Mouse (Mus musculus) neural tube, embryonic 15.5 days (tissue): ENCODE data around the gene Rai14. TPM values are rescaled to one million over a fixed set of nuclear protein-coding genes. Genes with fewer than 3 reads are reported as not detected.

Experiments
- ATAC-seq: fragments of 200-750 bp; cut with Nextera tagmentation; 2 replicates; pipeline ENCODE4 v1.8.0; 2017; ENCODE audit warnings: mild to moderate bottlenecking, moderate TSS enrichment, moderate library complexity; ENCODE audit not compliant: low FRiP score
- H3K27ac ChIP-seq: fragments of 300-500 bp; sonication (generic); replicated peaks from 2 replicates; pipeline ENCODE4 v1.5.1; 2015; ENCODE audit warnings: mild to moderate bottlenecking, inconsistent platforms
- H3K27me3 ChIP-seq: fragments of 300-500 bp; sonication (generic); replicated peaks from 2 replicates; pipeline ENCODE4 v1.6.1; 2015; ENCODE audit warnings: inconsistent platforms
- H3K36me3 ChIP-seq: fragments of 300-500 bp; sonication (generic); 2 replicates; pipeline ENCODE4 v1.6.1; 2015; ENCODE audit warnings: inconsistent platforms
- H3K4me1 ChIP-seq: fragments of 300-500 bp; sonication (generic); 2 replicates; pipeline ENCODE4 v1.6.1; 2015; ENCODE audit warnings: inconsistent platforms
- H3K4me2 ChIP-seq: fragments of 300-500 bp; sonication (generic); 2 replicates; pipeline ENCODE4 v1.6.1; 2015; ENCODE audit warnings: inconsistent platforms, mild to moderate bottlenecking, moderate library complexity
- H3K4me3 ChIP-seq: fragments of 300-500 bp; sonication (generic); replicated peaks from 2 replicates; pipeline ENCODE4 v1.5.1; 2015; ENCODE audit warnings: mild to moderate bottlenecking, inconsistent platforms
- H3K9ac ChIP-seq: fragments of 300-500 bp; sonication (generic); replicated peaks from 2 replicates; pipeline ENCODE4 v1.6.1; 2015; ENCODE audit warnings: mild to moderate bottlenecking, inconsistent platforms
- H3K9me3 ChIP-seq: fragments of 300-500 bp; sonication (generic); replicated peaks from 2 replicates; pipeline ENCODE4 v1.6.1; 2016; ENCODE audit warnings: inconsistent platforms
- WGBS: fragments of 180-500 bp; shearing (Covaris S2); methylation state at CpG from one replicate; pipeline ENCODE4 v1.1.7; 2015; ENCODE audit warnings: mixed read lengths; 5-methylcytosine and 5-hydroxymethylcytosine counted together
- polyA plus RNA-seq: library from polyadenylated mRNA; unstranded; fragments of >200 nt; fragmentation: Nextera tagmentation; extraction: Ambion mirVana; gene quantifications from 2 replicates; pipeline ENCODE4 v1.2.1, GENCODE M21; 2015

Rai14 gene
- polyA plus RNA-seq, 1 experiment from 2014 or later: 10.2 TPM

GRCm38 (mm10) chr15:10643224-10643623 is 71.2 kb downstream of the Rai14 start:
- Histone ChIP-seq H3K9me3 (no peaks in the 10 kb centered on the region), H3K9ac (no peak overlapping the region)

GRCm38 (mm10) chr15:10642419-10642818 is 72.0 kb downstream of the Rai14 start:
- no peak overlapping the region for H3K4me2 ChIP-seq
- no peaks in the 10 kb centered on the region for H3K27me3 ChIP-seq
- WGBS: 17% methylated on average over 5 of the region's 5 CpGs
- no peak for ATAC-seq
- no peak overlapping the region for H3K4me3 ChIP-seq
- no peak overlapping the region for H3K27ac ChIP-seq
- H3K36me3 ChIP-seq: no peaks in the 10 kb centered on the region
- no peaks in the 10 kb centered on the region for H3K9me3 ChIP-seq
- no peak overlapping the region for H3K9ac ChIP-seq
- peaks cover 11% of the 10 kb centered on the region; the same call in 1 of the 2 replicates for H3K4me1 ChIP-seq

More at GRCm38 (mm10) chr15:10643224-10643623, 71.2 kb downstream of the Rai14 start:
- no peak overlapping the region for H3K4me2 ChIP-seq
- H3K27ac ChIP-seq: no peak overlapping the region
- no peak overlapping the region for H3K4me3 ChIP-seq
- H3K4me1 ChIP-seq: peaks cover 15% of the 10 kb centered on the region; the same call in 1 of the 2 replicates
- no peaks in the 10 kb centered on the region for H3K27me3 ChIP-seq
- H3K36me3 ChIP-seq: no peaks in the 10 kb centered on the region
- ATAC-seq: no peak
- WGBS: 43% methylated on average over 4 of the region's 4 CpGs

GRCm38 (mm10) chr15:10640721-10641120 is 73.7 kb downstream of the Rai14 start:
- WGBS: 89% methylated on average over 3 of the region's 3 CpGs
- H3K9ac ChIP-seq: no peak overlapping the region
- H3K4me3 ChIP-seq: no peak overlapping the region
- H3K4me1 ChIP-seq: peaks cover 14% of the 10 kb centered on the region
- H3K4me2 ChIP-seq: no peak overlapping the region
- H3K27ac ChIP-seq: no peak overlapping the region
- H3K36me3 ChIP-seq: no peaks in the 10 kb centered on the region
- no peak for ATAC-seq
- H3K27me3 ChIP-seq: no peaks in the 10 kb centered on the region
- H3K9me3 ChIP-seq: no peaks in the 10 kb centered on the region

GRCm38 (mm10) chr15:10637251-10637793 is 77.1 kb downstream of the Rai14 start:
- no peaks in the 10 kb centered on the region for H3K9me3 ChIP-seq
- H3K4me2 ChIP-seq: no peak overlapping the region
- H3K4me3 ChIP-seq: no peak overlapping the region
- H3K4me1 ChIP-seq: peaks cover 16% of the 10 kb centered on the region
- no peaks in the 10 kb centered on the region for H3K36me3 ChIP-seq
- H3K9ac ChIP-seq: no peak overlapping the region
- no peak for ATAC-seq
- no peaks in the 10 kb centered on the region for H3K27me3 ChIP-seq
- WGBS: 76% methylated on average over 6 of the region's 6 CpGs
- H3K27ac ChIP-seq: no peak overlapping the region

GRCm38 (mm10) chr15:10636844-10637243 is 77.6 kb downstream of the Rai14 start:
- H3K27me3 ChIP-seq: no peaks in the 10 kb centered on the region
- no peak overlapping the region for H3K4me3 ChIP-seq
- no peak overlapping the region for H3K4me2 ChIP-seq
- no peak overlapping the region for H3K9ac ChIP-seq
- H3K4me1 ChIP-seq: peaks cover 16% of the 10 kb centered on the region
- no peaks in the 10 kb centered on the region for H3K9me3 ChIP-seq
- no peaks in the 10 kb centered on the region for H3K36me3 ChIP-seq
- 75% methylated on average over 3 of the region's 3 CpGs for WGBS
- H3K27ac ChIP-seq: no peak overlapping the region
- ATAC-seq: no peak

GRCm38 (mm10) chr15:10635121-10635520 is 79.3 kb downstream of the Rai14 start:
- ATAC-seq: 0 out of 2 replicates have a peak, but pooled peaks have one; percentile 35
- no peaks in the 10 kb centered on the region for H3K36me3 ChIP-seq
- no peak overlapping the region for H3K9ac ChIP-seq
- 33% methylated on average over 10 of the region's 10 CpGs for WGBS
- H3K27ac ChIP-seq: peak overlapping the region; percentile 23; the same call in 1 of the 2 replicates
- H3K9me3 ChIP-seq: no peaks in the 10 kb centered on the region
- no peaks in the 10 kb centered on the region for H3K27me3 ChIP-seq
- H3K4me2 ChIP-seq: no peak overlapping the region
- no peak overlapping the region for H3K4me3 ChIP-seq
- H3K4me1 ChIP-seq: peaks cover 16% of the 10 kb centered on the region

- Histone ChIP-seq H3K27ac (no peak overlapping the region), H3K9ac (no peak overlapping the region), H3K9me3 (no peaks in the 10 kb centered on the region), H3K4me1 (peaks cover 16% of the 10 kb centered on the region), H3K36me3 (no peaks in the 10 kb centered on the region), H3K4me2 (no peak overlapping the region), H3K4me3 (no peak overlapping the region), H3K27me3 (no peaks in the 10 kb centered on the region)
- 66% methylated on average over 6 of the region's 6 CpGs for WGBS
- ATAC-seq: no peak
Observed at GRCm38 (mm10) chr15:10634176-10634575, 80.2 kb downstream of the Rai14 start.

- 87% methylated on average over 4 of the region's 4 CpGs for WGBS
- Histone ChIP-seq H3K4me3 (no peak overlapping the region), H3K9me3 (no peaks in the 10 kb centered on the region), H3K4me1 (peaks cover 16% of the 10 kb centered on the region), H3K9ac (no peak overlapping the region), H3K36me3 (no peaks in the 10 kb centered on the region), H3K4me2 (no peak overlapping the region), H3K27ac (no peak overlapping the region), H3K27me3 (no peaks in the 10 kb centered on the region)
- no peak for ATAC-seq
Observed at GRCm38 (mm10) chr15:10633381-10633780, 81.0 kb downstream of the Rai14 start.

- Histone ChIP-seq H3K4me2 (no peak overlapping the region), H3K4me1 (peaks cover 16% of the 10 kb centered on the region), H3K4me3 (no peak overlapping the region), H3K9ac (no peak overlapping the region), H3K27me3 (no peaks in the 10 kb centered on the region), H3K9me3 (no peaks in the 10 kb centered on the region), H3K36me3 (no peaks in the 10 kb centered on the region), H3K27ac (no peak overlapping the region)
- no peak for ATAC-seq
- 70% methylated on average over 9 of the region's 9 CpGs for WGBS
Observed at GRCm38 (mm10) chr15:10632581-10632980, 81.8 kb downstream of the Rai14 start.

- no peak for ATAC-seq
- Histone ChIP-seq H3K27me3 (no peaks in the 10 kb centered on the region), H3K9me3 (no peaks in the 10 kb centered on the region), H3K27ac (no peak overlapping the region), H3K4me1 (peaks cover 16% of the 10 kb centered on the region), H3K4me3 (no peak overlapping the region), H3K4me2 (no peak overlapping the region), H3K9ac (no peak overlapping the region), H3K36me3 (no peaks in the 10 kb centered on the region)
- WGBS: 97% methylated on average over 8 of the region's 8 CpGs
Observed at GRCm38 (mm10) chr15:10632060-10632459, 82.4 kb downstream of the Rai14 start.

- H3K36me3 ChIP-seq: no peaks in the 10 kb centered on the region
- H3K9me3 ChIP-seq: no peaks in the 10 kb centered on the region
- WGBS: 94% methylated on average over 5 of the region's 5 CpGs
- H3K4me1 ChIP-seq: peaks cover 16% of the 10 kb centered on the region
- H3K4me2 ChIP-seq: no peak overlapping the region
- no peak overlapping the region for H3K9ac ChIP-seq
- ATAC-seq: no peak
- H3K27ac ChIP-seq: no peak overlapping the region
- H3K4me3 ChIP-seq: no peak overlapping the region
- no peaks in the 10 kb centered on the region for H3K27me3 ChIP-seq
Observed at GRCm38 (mm10) chr15:10631541-10631940, 82.9 kb downstream of the Rai14 start.

GRCm38 (mm10) chr15:10628980-10629346 is 85.5 kb downstream of the Rai14 start:
- Histone ChIP-seq H3K9me3 (no peaks in the 10 kb centered on the region), H3K27me3 (no peaks in the 10 kb centered on the region), H3K4me2 (no peak overlapping the region), H3K9ac (no peak overlapping the region), H3K4me1 (0 out of 2 replicates have a peak, but pooled peaks cover 1% of the 10 kb centered on the region), H3K4me3 (no peak overlapping the region), H3K36me3 (no peaks in the 10 kb centered on the region), H3K27ac (no peak overlapping the region)
- 94% methylated on average over 6 of the region's 6 CpGs for WGBS
- ATAC-seq: no peak
